Mouse (Mus musculus) gastrocnemius, adult 8-10 months (tissue): ENCODE data around the gene Slc2a6. TPM values are rescaled to one million over a fixed set of nuclear protein-coding genes. Genes with fewer than 3 reads are reported as not detected.

Experiments
- total RNA-seq, 4 experiments: library from RNA; stranded (reverse); gene quantifications; 2 replicates each; pipeline ENCODE4 v1.2.4; 2022

The Slc2a6 gene
- total RNA-seq, 4 experiments from 2014 or later: 0.15 TPM; not detected in 3

Other genes with a start within 250 kb of the Slc2a6 start
- not detected for gene Abo, start 163.0 kb downstream of the Slc2a6 start, total RNA-seq
- 10 to 100 TPM in 3 of 4 experiments, 1 to 10 TPM in 1; 9.5 to 12.1 (median 11.6) TPM for gene Surf6, start 125.1 kb downstream of the Slc2a6 start, total RNA-seq
- 10 to 100 TPM; 13.9 to 18.2 (median 14.5) TPM for gene Med22, start 117.3 kb downstream of the Slc2a6 start, total RNA-seq
- 100 to 1,000 TPM; 250 to 326 (median 272) TPM for gene Rpl7a, start 117.2 kb downstream of the Slc2a6 start, total RNA-seq
- 10 to 100 TPM in 3 of 4 experiments, 1 to 10 TPM in 1; 9.5 to 14.7 (median 13.0) TPM for gene Surf2, start 111.6 kb downstream of the Slc2a6 start, total RNA-seq
- 10 to 100 TPM; 36.3 to 50.3 (median 43.0) TPM for gene Surf1, start 111.5 kb downstream of the Slc2a6 start, total RNA-seq
- 10 to 100 TPM; 76.1 to 81.4 (median 79.4) TPM for gene Surf4, start 94.1 kb downstream of the Slc2a6 start, total RNA-seq
- gene Stkld1, start 94.0 kb downstream of the Slc2a6 start, total RNA-seq: not detected
- 10 to 100 TPM; 11.0 to 15.8 (median 14.4) TPM for gene Rexo4, start 63.6 kb downstream of the Slc2a6 start, total RNA-seq
- not detected for gene Adamts13, start 54.6 kb downstream of the Slc2a6 start, total RNA-seq
- gene Cacfd1, start 18.1 kb downstream of the Slc2a6 start, total RNA-seq: 10 to 100 TPM; 38.2 to 45.6 (median 39.4) TPM
- gene Mymk, start 44.2 kb upstream of the Slc2a6 start, total RNA-seq: under 1 TPM in 1 of 4 experiments, not detected in 3; 0.48 TPM
- gene Adamtsl2, start 51.4 kb upstream of the Slc2a6 start, total RNA-seq: 1 to 10 TPM in 3 of 4 experiments, under 1 TPM in 1; 0.99 to 2.2 (median 1.5) TPM
- gene Fam163b, start 114.5 kb upstream of the Slc2a6 start, total RNA-seq: under 1 TPM in 1 of 4 experiments, not detected in 3; 0.08 TPM
- gene Dbh, start 137.2 kb upstream of the Slc2a6 start, total RNA-seq: not detected
- 1 to 10 TPM in 3 of 4 experiments, under 1 TPM in 1; 0.46 to 1.8 (median 1.5) TPM for gene Sardh, start 220.3 kb upstream of the Slc2a6 start, total RNA-seq